Mouse (Mus musculus): Measurements from ENCODE around the gene Tysnd1. TPM values are rescaled to one million over a fixed set of nuclear protein-coding genes. Genes with fewer than 3 reads are reported as not detected.

Tysnd1 gene
- polyA plus RNA-seq, 1 experiment from 2014 or later = 9.0 TPM

DNA sequence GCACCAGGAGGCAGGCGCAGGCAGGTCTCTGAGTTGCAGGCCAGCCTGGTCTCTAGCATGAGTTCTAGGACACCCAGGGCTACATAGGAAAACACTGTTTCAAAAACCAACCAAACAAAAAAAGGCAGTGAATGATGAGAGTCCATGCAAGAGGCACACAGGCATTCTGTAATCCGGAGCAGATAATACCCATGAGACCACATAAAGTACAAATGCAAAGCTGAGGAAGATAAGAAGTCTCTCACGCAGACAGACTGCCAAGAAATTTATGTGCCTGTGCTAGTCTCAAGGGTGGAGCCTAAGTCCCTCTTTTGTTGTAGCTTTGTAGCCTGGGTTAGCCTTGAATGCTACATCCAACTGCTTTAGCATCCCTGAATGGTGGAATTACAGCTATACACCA, 29.7 kb upstream of the Tysnd1 start:
- H3K36me3 ChIP-seq (ENCODE audit: inconsistent target) = no peaks in the 10 kb centered on the region
- H3K27ac ChIP-seq = no peak overlapping the region
- no peaks in the 10 kb centered on the region for H3K79me2 ChIP-seq (ENCODE audit: inconsistent target)
- H3K4me3 ChIP-seq (ENCODE audit: inconsistent target) = no peak overlapping the region
- 92% methylated on average over 3 of the region's 3 CpGs for WGBS (ENCODE audit: missing documents)

DNA sequence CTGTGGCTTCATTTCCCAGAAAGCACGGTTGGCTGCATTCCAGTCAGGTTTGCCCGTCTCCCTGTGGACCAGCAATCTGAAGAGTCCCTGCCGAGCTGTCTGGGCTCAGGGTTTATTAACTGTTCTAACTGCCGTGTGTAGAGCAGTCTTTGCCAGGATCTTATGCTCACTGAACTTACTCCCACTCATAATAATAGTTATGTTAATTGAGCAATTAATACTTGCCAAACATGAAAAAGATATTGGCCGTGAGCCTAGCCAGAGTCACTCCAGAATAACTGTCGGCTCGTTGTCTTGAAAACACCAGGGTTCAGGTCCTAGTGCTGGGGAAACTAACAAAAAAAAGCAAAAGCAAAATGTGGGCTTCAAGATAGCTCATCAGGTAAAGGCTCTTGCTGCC, 26.0 kb upstream of the Tysnd1 start:
- Histone ChIP-seq H3K79me2 (ENCODE audit: inconsistent target) (no peaks in the 10 kb centered on the region), H3K4me3 (ENCODE audit: inconsistent target) (no peak overlapping the region), H3K36me3 (ENCODE audit: inconsistent target) (no peaks in the 10 kb centered on the region), H3K27ac (no peak overlapping the region)
- WGBS (ENCODE audit: missing documents) = 96% methylated on average over 7 of the region's 7 CpGs

DNA sequence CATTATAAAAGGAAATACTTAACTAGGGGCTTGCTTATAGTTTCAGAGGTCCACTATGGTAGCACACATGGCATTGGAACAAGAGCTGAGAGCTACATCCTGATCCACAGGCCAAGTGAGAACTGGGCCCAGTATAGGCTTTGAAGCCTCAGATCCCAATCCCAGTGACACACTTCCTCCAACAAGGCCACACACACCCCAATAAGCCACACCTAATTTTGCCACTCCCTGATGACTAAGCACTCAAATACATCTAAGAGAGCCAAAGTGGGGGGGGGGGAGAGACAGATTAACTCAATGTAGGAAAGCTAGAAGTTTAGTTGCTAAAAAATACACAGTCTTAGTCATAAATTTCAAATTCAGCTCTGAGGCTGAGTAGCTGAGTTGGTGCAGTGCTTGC, 25.4 kb upstream of the Tysnd1 start:
- Histone ChIP-seq H3K79me2 (ENCODE audit: inconsistent target) (no peaks in the 10 kb centered on the region), H3K36me3 (ENCODE audit: inconsistent target) (no peaks in the 10 kb centered on the region), H3K27ac (no peak overlapping the region), H3K4me3 (ENCODE audit: inconsistent target) (no peak overlapping the region)

DNA sequence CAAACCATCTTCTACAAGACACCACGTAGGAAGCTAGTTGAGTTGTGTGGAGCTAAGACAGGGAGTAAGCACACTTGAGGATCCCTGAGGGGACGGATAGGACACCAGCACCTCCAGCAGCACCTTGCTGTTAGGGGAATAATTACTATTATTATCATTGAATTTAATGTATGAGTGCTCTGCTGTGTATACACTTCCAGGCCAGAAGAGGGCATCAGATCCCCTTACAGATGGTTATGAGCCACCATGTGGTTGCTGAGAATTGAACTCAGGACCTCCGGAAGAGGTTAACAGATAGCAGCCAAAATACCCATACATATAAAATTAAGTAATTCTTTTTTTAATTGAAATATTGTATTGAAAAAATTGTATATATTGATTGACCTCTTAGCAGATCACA, 24.6 kb upstream of the Tysnd1 start:
- Histone ChIP-seq H3K79me2 (ENCODE audit: inconsistent target) (no peaks in the 10 kb centered on the region), H3K27ac (no peak overlapping the region), H3K4me3 (ENCODE audit: inconsistent target) (no peak overlapping the region), H3K36me3 (ENCODE audit: inconsistent target) (no peaks in the 10 kb centered on the region)
- WGBS (ENCODE audit: missing documents) = 100% methylated on average over 3 of the region's 3 CpGs

DNA sequence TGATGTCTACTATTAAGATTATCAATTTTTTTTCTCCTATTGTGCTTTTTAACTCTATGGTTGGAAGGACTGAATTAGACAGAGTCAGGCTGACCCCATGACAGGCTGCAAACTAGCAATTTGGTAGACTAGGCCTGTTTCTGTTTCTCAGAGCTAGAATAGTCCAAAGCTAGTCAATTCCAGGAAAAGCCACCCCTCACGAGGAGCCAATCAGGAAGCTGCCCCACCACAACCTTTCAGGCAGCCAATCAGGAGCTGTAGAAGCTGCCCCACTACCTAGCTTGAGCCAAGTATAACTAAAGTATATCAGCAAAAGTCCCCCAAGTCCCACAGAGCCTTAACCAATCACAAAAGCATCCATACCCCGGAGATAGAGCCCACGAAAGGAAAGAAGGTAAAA, 19.4 kb upstream of the Tysnd1 start:
- Histone ChIP-seq H3K79me2 (ENCODE audit: inconsistent target) (peaks cover 6% of the 10 kb centered on the region), H3K36me3 (ENCODE audit: inconsistent target) (no peaks in the 10 kb centered on the region), H3K4me3 (ENCODE audit: inconsistent target) (no peak overlapping the region), H3K27ac (no peak overlapping the region)
- 37% methylated on average over 3 of the region's 3 CpGs for WGBS (ENCODE audit: missing documents)

DNA sequence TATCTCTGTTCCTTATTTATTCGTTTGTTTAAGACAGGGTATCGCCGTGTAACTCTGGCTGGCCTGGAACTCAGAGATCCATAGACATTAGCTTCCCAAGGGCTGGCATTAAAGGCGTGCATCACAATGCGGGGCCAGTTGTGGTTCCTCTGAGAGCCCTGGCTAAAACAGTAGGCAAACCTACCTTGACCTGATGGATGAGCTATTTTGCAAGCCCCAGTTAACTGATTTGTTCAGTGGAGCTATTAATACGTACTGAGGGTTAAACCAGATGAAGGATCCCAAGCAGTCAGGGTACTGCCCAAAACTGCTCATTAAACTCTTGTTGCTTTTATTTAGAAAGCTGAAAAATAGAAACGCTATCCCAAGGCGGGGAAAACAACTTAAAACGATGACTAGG, 15.8 kb upstream of the Tysnd1 start:
- Histone ChIP-seq H3K79me2 (ENCODE audit: inconsistent target) (peaks cover 42% of the 10 kb centered on the region), H3K4me3 (ENCODE audit: inconsistent target) (peak overlapping the region; percentile 42), H3K27ac (peak overlapping the region; percentile 19), H3K36me3 (ENCODE audit: inconsistent target) (no peaks in the 10 kb centered on the region)
- WGBS (ENCODE audit: missing documents) = 47% methylated on average over 9 of the region's 9 CpGs

DNA sequence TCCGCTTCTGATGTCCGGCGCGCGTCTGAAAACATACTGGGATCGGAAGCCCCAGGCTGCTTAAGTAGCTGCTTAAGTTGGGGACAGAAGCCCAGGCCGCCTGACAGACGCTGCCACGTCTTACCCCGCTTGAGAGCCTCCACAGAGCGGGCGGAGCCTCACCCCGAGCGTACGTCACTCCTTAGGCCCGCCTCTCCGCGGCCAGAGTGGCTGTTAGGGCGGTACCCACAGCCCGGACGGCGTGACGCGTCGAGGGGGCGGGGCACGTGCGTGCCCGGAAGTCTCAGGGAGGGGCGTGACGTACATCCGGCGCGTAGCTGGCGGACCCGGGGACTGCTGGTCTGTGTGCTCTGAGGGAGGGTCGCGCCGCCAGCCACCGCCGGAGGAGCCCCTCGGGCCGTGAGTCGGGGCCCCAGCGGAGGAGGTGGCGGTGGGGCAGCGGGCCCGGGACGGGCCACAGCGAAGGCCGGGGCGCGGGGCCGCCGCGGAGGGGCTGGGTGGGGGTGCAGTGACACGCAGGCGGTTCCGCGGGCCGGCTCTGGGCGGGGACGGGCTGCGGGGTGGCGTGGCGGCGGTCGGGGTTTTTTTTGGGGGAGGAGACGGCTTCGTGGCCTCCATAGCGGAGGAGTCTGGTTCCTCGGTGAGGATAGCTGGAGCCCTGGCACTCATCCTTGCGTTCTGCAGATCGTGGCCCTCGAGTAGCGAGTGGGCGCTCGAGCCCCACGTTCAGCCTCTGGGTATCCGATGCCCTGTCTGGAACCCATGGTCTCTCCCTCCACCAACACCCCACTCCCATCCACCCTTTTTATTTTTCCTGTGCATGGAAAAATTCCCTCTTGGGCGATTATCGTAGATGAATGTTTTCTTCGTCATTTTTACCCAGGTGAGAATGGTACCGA, 15.1 kb upstream of the Tysnd1 start, which contains the start of gene Sar1a:
Gene Sar1a, plus strand, starts transcription at position 285 of the 899 bp plus-strand sequence.
- under 1% methylated on average over 80 of the region's 84 CpGs for WGBS (ENCODE audit: missing documents)
- Histone ChIP-seq H3K4me3 (ENCODE audit: inconsistent target) (peak within 1 kb of the TSS; percentile 96), H3K27ac (peak within 1 kb of the TSS; percentile 29), H3K79me2 (ENCODE audit: inconsistent target) (peaks cover 49% of the 10 kb centered on the region), H3K36me3 (ENCODE audit: inconsistent target) (no peaks in the 10 kb centered on the region)

DNA sequence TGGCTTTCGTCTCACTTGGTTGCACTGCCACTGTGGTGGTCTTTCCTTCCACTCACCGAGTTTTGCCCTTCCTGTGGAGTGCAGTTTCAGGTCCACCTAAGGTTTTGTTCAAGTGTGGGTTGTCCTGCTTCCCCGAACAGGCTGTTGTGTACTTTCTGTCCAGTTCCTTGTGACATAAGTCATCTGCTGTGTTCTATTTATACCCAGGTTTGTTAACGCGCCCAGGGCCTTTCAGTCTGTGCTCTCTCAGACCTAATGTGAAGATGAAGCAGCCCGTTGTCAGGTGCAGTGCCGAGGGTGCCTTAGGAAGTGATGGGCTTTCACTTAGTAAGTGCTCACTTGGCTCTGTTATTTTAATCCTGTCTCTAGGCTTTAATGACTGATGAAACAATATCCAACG, 5.9 kb upstream of the Tysnd1 start:
- 77% methylated on average over 8 of the region's 8 CpGs for WGBS (ENCODE audit: missing documents)
- no peak overlapping the region for H3K4me3 ChIP-seq (ENCODE audit: inconsistent target)
- peaks cover 62% of the 10 kb centered on the region for H3K36me3 ChIP-seq (ENCODE audit: inconsistent target)
- peaks cover 18% of the 10 kb centered on the region for H3K79me2 ChIP-seq (ENCODE audit: inconsistent target)
- no peak overlapping the region for H3K27ac ChIP-seq

DNA sequence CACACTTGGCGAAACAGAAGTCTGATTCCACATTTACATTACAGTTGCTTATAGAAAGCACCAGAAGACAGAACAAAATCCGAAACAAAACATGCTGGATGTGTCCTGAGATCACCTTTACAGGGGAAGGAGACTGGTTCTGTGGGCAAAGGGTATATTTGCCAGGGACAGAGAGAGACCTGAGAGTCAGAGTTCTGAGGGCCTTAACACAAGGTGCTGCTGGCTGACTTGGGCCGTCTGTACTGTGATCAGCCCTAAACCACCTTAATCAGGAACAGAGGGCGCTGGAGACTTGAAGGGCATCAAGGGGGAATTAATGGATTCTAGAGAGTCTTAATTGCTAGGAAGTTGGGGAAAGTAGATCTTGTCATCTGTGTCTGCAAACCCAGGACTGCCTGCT, 1.8 kb upstream of the Tysnd1 start:
- H3K27ac ChIP-seq = no peak overlapping the region
- 100% methylated on average over 3 of the region's 4 CpGs for WGBS (ENCODE audit: missing documents)
- no peak overlapping the region for H3K4me3 ChIP-seq (ENCODE audit: inconsistent target)
- peaks cover 14% of the 10 kb centered on the region; the same call in 1 of the 2 replicates for H3K79me2 ChIP-seq (ENCODE audit: inconsistent target)
- H3K36me3 ChIP-seq (ENCODE audit: inconsistent target) = peaks cover 35% of the 10 kb centered on the region

DNA sequence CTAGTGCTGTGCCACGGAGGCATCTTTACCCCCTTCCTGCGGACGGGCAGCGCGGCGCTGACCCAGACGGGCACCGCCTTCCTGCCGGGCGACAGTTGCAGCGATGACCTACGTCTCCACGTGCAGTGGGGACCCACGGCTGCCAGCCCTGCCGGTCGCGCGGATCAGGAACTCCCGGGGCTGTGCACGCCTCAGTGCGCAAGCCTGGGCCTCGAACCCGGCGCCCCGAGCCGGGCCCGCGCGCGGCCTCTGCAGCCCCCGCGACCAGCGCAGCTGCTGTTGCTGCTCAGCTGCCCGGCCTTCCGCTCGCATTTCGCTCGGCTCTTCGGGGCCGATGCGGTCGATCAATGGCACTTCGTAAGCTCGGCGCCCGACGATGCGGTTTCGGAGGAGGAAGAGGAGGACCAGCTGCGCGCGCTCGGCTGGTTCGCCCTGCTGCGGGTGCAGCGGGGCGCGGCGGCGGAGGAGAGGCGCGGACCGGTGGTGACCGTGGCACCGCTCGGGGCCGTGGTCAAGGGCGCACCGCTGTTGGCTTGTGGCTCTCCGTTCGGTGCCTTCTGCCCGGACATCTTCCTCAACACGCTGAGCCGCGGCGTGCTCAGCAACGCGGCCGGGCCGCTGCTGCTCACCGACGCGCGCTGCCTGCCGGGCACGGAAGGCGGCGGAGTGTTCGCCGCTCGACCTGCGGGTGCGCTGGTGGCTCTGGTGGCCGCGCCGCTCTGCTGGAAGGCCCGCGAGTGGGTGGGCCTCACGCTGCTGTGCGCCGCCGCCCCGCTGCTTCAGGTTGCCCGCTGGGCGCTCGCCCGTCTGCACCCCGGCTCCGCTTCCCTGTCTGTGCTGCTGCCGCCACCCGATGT, 617 bp downstream of the Tysnd1 start:
- WGBS (ENCODE audit: missing documents) = under 1% methylated on average over 110 of the region's 111 CpGs
- H3K4me3 ChIP-seq (ENCODE audit: inconsistent target) = peak overlapping the region; percentile 56
- H3K36me3 ChIP-seq (ENCODE audit: inconsistent target) = peaks cover 11% of the 10 kb centered on the region
- no peak overlapping the region for H3K27ac ChIP-seq
- H3K79me2 ChIP-seq (ENCODE audit: inconsistent target) = peaks cover 14% of the 10 kb centered on the region; the same call in 1 of the 2 replicates

DNA sequence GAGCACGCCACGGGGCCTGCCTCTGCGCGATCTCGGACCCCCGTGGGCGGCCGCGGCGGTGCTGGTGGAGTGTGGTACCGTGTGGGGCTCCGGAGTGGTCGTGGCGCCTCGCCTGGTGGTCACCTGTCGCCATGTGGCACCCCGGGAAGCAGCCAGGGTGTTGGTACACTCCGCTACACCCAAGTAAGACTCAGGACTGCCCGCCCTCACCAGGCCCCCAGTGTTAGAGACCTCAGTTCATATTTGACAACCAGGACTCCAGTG, 1.2 kb downstream of the Tysnd1 start:
- 29% methylated on average over 8 of the region's 19 CpGs for WGBS (ENCODE audit: missing documents)
- peaks cover 7% of the 10 kb centered on the region for H3K36me3 ChIP-seq (ENCODE audit: inconsistent target)
- peaks cover 14% of the 10 kb centered on the region; the same call in 1 of the 2 replicates for H3K79me2 ChIP-seq (ENCODE audit: inconsistent target)
- H3K4me3 ChIP-seq (ENCODE audit: inconsistent target) = peak overlapping the region; percentile 8; the same call in 1 of the 2 replicates
- H3K27ac ChIP-seq = no peak overlapping the region

DNA sequence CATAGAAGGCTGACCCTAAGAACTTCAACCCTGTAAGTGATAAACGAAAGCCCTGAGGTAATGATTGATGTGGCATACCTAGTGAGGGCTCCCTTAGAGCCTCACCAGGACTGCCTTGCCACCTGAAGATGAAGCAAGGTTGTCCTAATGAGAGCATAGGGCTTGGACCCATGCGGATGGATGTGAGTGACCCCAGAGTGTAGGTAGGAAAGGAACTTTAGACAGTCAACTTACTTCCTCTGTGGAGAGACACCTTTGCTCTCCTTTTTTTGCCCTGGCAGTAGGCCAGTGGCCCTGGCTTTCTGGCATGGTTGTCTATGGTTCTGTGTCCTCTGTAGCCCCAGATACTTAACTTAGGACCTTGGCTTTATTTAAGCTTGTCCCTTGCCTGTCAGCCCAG, 1.7 kb downstream of the Tysnd1 start:
- no peak overlapping the region for H3K27ac ChIP-seq
- peaks cover 14% of the 10 kb centered on the region; the same call in 1 of the 2 replicates for H3K79me2 ChIP-seq (ENCODE audit: inconsistent target)
- H3K4me3 ChIP-seq (ENCODE audit: inconsistent target) = peak overlapping the region; percentile 8; the same call in 1 of the 2 replicates
- peaks cover 7% of the 10 kb centered on the region; the same call in 1 of the 2 replicates for H3K36me3 ChIP-seq (ENCODE audit: inconsistent target)
- WGBS (ENCODE audit: missing documents) = 91% methylated on average over 2 of the region's 2 CpGs

DNA sequence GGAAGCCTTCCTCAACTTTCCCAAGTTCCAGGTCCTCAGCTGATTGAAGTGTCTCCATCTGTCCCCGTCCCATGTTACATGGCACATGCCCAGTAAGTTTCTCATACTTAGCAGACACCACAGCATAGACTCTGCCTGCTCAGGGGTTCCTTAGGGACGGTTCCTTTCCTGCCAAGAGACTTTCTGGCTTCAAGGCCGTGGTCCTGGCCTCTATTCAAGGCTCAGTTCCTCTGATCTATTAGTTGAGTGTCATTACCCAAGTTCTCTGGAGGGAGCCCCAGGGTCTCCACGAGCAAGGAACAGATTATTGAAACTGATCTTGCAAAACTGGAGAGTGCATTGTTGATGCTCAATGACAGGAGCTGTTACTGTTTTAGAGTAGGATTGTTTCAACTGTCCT, 9.3 kb downstream of the Tysnd1 start:
- Histone ChIP-seq H3K79me2 (ENCODE audit: inconsistent target) (no peaks in the 10 kb centered on the region), H3K36me3 (ENCODE audit: inconsistent target) (peaks cover 18% of the 10 kb centered on the region; the same call in 1 of the 2 replicates), H3K27ac (no peak overlapping the region), H3K4me3 (ENCODE audit: inconsistent target) (no peak overlapping the region)
- 90% methylated on average over 4 of the region's 4 CpGs for WGBS (ENCODE audit: missing documents)

DNA sequence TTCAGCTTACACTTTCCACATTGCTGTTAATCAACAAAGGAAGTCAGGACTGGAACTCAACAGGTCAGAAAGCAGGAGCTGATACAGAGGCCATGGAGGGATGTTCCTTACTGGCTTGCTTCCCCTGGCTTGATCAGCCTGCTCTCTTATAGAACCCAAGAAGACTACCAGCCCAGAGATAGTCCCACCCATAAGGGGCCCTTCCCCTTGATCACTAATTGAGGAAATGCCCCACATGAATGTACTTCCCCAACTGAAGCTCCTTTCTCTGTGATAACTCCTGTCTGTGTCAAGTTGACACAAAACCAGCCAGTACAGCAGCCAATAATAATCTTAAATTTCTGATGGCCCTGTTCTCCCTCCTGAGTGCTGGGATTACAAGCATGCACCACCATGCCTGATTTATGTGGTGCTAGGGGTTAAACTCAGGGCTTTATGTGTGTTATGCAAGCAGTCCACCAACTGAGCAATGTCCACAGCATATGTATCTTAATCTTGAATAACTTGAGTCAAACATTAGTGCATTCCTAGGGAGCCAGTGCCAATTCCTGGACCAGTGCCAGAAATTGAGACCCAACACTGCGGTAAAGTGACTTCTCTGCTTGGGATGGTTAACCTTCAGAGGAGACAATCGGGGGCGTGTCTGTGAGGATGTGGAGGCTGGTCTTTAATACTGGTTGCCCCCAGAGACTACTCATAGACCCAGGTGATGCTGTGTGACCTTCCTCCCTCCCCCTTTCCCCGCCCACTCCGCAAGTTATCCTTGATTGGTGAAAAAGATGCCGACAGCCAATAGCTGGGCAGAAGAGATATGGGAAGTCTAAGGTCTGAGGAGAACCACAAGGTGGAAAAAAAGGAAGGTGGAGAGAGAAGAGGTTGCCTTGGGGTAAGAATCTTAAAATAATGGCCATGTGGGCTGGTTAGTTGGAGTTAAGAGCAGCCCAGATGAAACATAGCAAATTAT, 11.4 kb downstream of the Tysnd1 start:
- Histone ChIP-seq H3K27ac (no peak overlapping the region), H3K4me3 (ENCODE audit: inconsistent target) (no peak overlapping the region), H3K79me2 (ENCODE audit: inconsistent target) (no peaks in the 10 kb centered on the region), H3K36me3 (ENCODE audit: inconsistent target) (peaks cover 14% of the 10 kb centered on the region; the same call in 1 of the 2 replicates)
- 91% methylated on average over 6 of the region's 6 CpGs for WGBS (ENCODE audit: missing documents)
